Mouse (Mus musculus): ENCODE data around the gene Snd1. TPM values are rescaled to one million over a fixed set of nuclear protein-coding genes. Genes with fewer than 3 reads are reported as not detected.

Gene Snd1
- polyA plus RNA-seq, 1 experiment from 2014 or later = 80.1 TPM

GRCm38 (mm10) chr6:28669251-28669650 lies 194.3 kb downstream of the Snd1 start:
- ATAC-seq = no peak
- Histone ChIP-seq H3K27ac (no peak overlapping the region), H3K36me3 (ENCODE audit: poor library complexity, severe bottlenecking) (no peaks in the 10 kb centered on the region)

GRCm38 (mm10) chr6:28672388-28672787 lies 197.4 kb downstream of the Snd1 start:
- Histone ChIP-seq H3K27me3 (no peaks in the 10 kb centered on the region), H3K4me3 (no peak overlapping the region), H3K36me3 (ENCODE audit: poor library complexity, severe bottlenecking) (no peaks in the 10 kb centered on the region), H3K4me1 (no peaks in the 10 kb centered on the region), H3K9ac (no peak overlapping the region), H3K27ac (no peak overlapping the region), H3K4me2 (no peak overlapping the region), H3K9me3 (replicated peaks) (no peaks in the 10 kb centered on the region)
- 85% methylated on average over 1 of the region's 1 CpGs for WGBS
- ATAC-seq = no peak

More at GRCm38 (mm10) chr6:28669251-28669650, 194.3 kb downstream of the Snd1 start:
- WGBS = 92% methylated on average over 5 of the region's 5 CpGs
- H3K9ac ChIP-seq = no peak overlapping the region
- H3K27me3 ChIP-seq = no peaks in the 10 kb centered on the region
- H3K9me3 ChIP-seq (replicated peaks) = no peaks in the 10 kb centered on the region
- no peak overlapping the region for H3K4me2 ChIP-seq
- peaks cover 3% of the 10 kb centered on the region; the same call in 1 of the 2 replicates for H3K4me1 ChIP-seq
- no peak overlapping the region for H3K4me3 ChIP-seq

- ATAC-seq = no peak
- Histone ChIP-seq H3K27ac (no peak overlapping the region), H3K9ac (no peak overlapping the region), H3K36me3 (ENCODE audit: poor library complexity, severe bottlenecking) (no peaks in the 10 kb centered on the region), H3K4me3 (no peak overlapping the region), H3K27me3 (no peaks in the 10 kb centered on the region), H3K9me3 (replicated peaks) (no peaks in the 10 kb centered on the region), H3K4me1 (no peaks in the 10 kb centered on the region), H3K4me2 (no peak overlapping the region)
- 100% methylated on average over 1 of the region's 1 CpGs for WGBS
Measured at GRCm38 (mm10) chr6:28674686-28675085, 199.7 kb downstream of the Snd1 start.

- Histone ChIP-seq H3K4me1 (peaks cover 15% of the 10 kb centered on the region), H3K36me3 (ENCODE audit: poor library complexity, severe bottlenecking) (no peaks in the 10 kb centered on the region), H3K9ac (no peak overlapping the region), H3K4me2 (no peak overlapping the region), H3K9me3 (replicated peaks) (no peaks in the 10 kb centered on the region), H3K27ac (no peak overlapping the region), H3K27me3 (no peaks in the 10 kb centered on the region), H3K4me3 (no peak overlapping the region)
- ATAC-seq = no peak
- 89% methylated on average over 1 of the region's 1 CpGs for WGBS
Measured at GRCm38 (mm10) chr6:28678896-28679295, 204.0 kb downstream of the Snd1 start.

- Histone ChIP-seq H3K27ac (no peak overlapping the region), H3K4me2 (no peak overlapping the region), H3K9me3 (replicated peaks) (no peaks in the 10 kb centered on the region), H3K36me3 (ENCODE audit: poor library complexity, severe bottlenecking) (no peaks in the 10 kb centered on the region), H3K27me3 (no peaks in the 10 kb centered on the region), H3K9ac (no peak overlapping the region), H3K4me1 (peaks cover 15% of the 10 kb centered on the region), H3K4me3 (no peak overlapping the region)
- WGBS = 87% methylated on average over 4 of the region's 4 CpGs
- no peak for ATAC-seq
Measured at GRCm38 (mm10) chr6:28680537-28680936, 205.6 kb downstream of the Snd1 start.

- Histone ChIP-seq H3K4me2 (no peak overlapping the region), H3K36me3 (ENCODE audit: poor library complexity, severe bottlenecking) (no peaks in the 10 kb centered on the region), H3K9me3 (replicated peaks) (no peaks in the 10 kb centered on the region), H3K4me1 (peaks cover 15% of the 10 kb centered on the region), H3K4me3 (no peak overlapping the region), H3K27me3 (no peaks in the 10 kb centered on the region), H3K27ac (no peak overlapping the region), H3K9ac (no peak overlapping the region)
- ATAC-seq = no peak
- 80% methylated on average over 8 of the region's 8 CpGs for WGBS
Measured at GRCm38 (mm10) chr6:28681521-28682457, 206.8 kb downstream of the Snd1 start.

GRCm38 (mm10) chr6:28685052-28685451 lies 210.1 kb downstream of the Snd1 start:
- Histone ChIP-seq H3K9me3 (replicated peaks) (no peaks in the 10 kb centered on the region), H3K4me2 (no peak overlapping the region), H3K4me3 (no peak overlapping the region), H3K4me1 (peaks cover 15% of the 10 kb centered on the region), H3K27me3 (no peaks in the 10 kb centered on the region), H3K36me3 (ENCODE audit: poor library complexity, severe bottlenecking) (no peaks in the 10 kb centered on the region), H3K27ac (no peak overlapping the region), H3K9ac (no peak overlapping the region)
- WGBS = 29% methylated on average over 3 of the region's 3 CpGs
- no peak for ATAC-seq

- Histone ChIP-seq H3K4me3 (no peak overlapping the region), H3K27ac (no peak overlapping the region), H3K4me2 (no peak overlapping the region), H3K4me1 (peaks cover 12% of the 10 kb centered on the region), H3K9me3 (replicated peaks) (no peaks in the 10 kb centered on the region), H3K27me3 (no peaks in the 10 kb centered on the region), H3K36me3 (ENCODE audit: poor library complexity, severe bottlenecking) (no peaks in the 10 kb centered on the region), H3K9ac (no peak overlapping the region)
- ATAC-seq = no peak
- 92% methylated on average over 5 of the region's 5 CpGs for WGBS
Measured at GRCm38 (mm10) chr6:28685745-28686144, 210.8 kb downstream of the Snd1 start.

GRCm38 (mm10) chr6:28687776-28688175 lies 212.8 kb downstream of the Snd1 start:
- Histone ChIP-seq H3K9me3 (replicated peaks) (no peaks in the 10 kb centered on the region), H3K4me2 (no peak overlapping the region), H3K27ac (no peak overlapping the region), H3K27me3 (no peaks in the 10 kb centered on the region), H3K9ac (no peak overlapping the region), H3K36me3 (ENCODE audit: poor library complexity, severe bottlenecking) (no peaks in the 10 kb centered on the region), H3K4me1 (no peaks in the 10 kb centered on the region; the same call in 1 of the 2 replicates), H3K4me3 (no peak overlapping the region)
- ATAC-seq = no peak
- WGBS = 91% methylated on average over 5 of the region's 5 CpGs

GRCm38 (mm10) chr6:28692659-28693058 lies 217.7 kb downstream of the Snd1 start:
- ATAC-seq = no peak
- no peaks in the 10 kb centered on the region; the same call in 1 of the 2 replicates for H3K36me3 ChIP-seq (ENCODE audit: poor library complexity, severe bottlenecking)
- no peak overlapping the region for H3K4me2 ChIP-seq
- H3K9me3 ChIP-seq (replicated peaks) = no peaks in the 10 kb centered on the region
- no peaks in the 10 kb centered on the region for H3K27me3 ChIP-seq
- no peaks in the 10 kb centered on the region; the same call in 1 of the 2 replicates for H3K4me1 ChIP-seq
- H3K4me3 ChIP-seq = no peak overlapping the region
- no peak overlapping the region for H3K9ac ChIP-seq
- no peak overlapping the region for H3K27ac ChIP-seq

- Histone ChIP-seq H3K36me3 (ENCODE audit: poor library complexity, severe bottlenecking) (no peaks in the 10 kb centered on the region; the same call in 1 of the 2 replicates), H3K27ac (no peak overlapping the region), H3K27me3 (no peaks in the 10 kb centered on the region), H3K9ac (no peak overlapping the region), H3K4me2 (no peak overlapping the region), H3K4me3 (no peak overlapping the region), H3K9me3 (replicated peaks) (no peaks in the 10 kb centered on the region), H3K4me1 (no peaks in the 10 kb centered on the region; the same call in 1 of the 2 replicates)
- no peak for ATAC-seq
- 87% methylated on average over 3 of the region's 3 CpGs for WGBS
Measured at GRCm38 (mm10) chr6:28697214-28697613, 222.3 kb downstream of the Snd1 start.

- Histone ChIP-seq H3K36me3 (ENCODE audit: poor library complexity, severe bottlenecking) (peaks cover 7% of the 10 kb centered on the region; the same call in 1 of the 2 replicates), H3K4me1 (peaks cover 33% of the 10 kb centered on the region), H3K27ac (no peak overlapping the region), H3K4me3 (no peak overlapping the region), H3K27me3 (no peaks in the 10 kb centered on the region), H3K4me2 (no peak overlapping the region), H3K9me3 (replicated peaks) (no peaks in the 10 kb centered on the region), H3K9ac (no peak overlapping the region)
- 78% methylated on average over 6 of the region's 6 CpGs for whole genome bisulfite sequencing
- ATAC-seq = no peak
Measured at GRCm38 (mm10) chr6:28704612-28705011, 229.7 kb downstream of the Snd1 start.
